Mouse (Mus musculus): ENCODE results near the gene Vmn1r58.

DNA sequence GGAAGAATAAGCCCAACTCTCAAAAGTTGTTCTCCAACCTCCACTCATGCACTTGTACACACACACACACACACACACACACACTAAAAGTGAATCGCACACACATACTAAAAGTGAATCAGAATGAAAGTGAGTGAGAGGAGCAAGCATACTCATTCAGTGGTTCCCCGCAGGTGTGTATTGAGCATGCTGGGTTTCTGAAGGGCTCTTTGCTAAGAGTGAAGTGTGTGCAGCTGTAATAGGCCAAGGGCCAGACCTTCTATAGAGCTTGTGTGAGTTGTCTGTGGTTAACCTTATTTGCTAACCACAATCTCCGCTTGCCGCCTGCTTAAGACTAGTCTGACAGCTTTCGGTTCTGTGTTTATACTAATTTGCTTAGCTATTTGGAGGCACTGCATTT lies 49.6 kb downstream of the Vmn1r58 start:
- TF ChIP-seq CTCF (IDR thresholded peaks at IDR 0.05; ENCODE audit: extremely low read depth, insufficient read length, insufficient replicate concordance, low read depth, low read length): no peak
- no peak for TF ChIP-seq POLR2A (IDR thresholded peaks at IDR 0.05; ENCODE audit: low read depth, low read length)
